Mouse (Mus musculus): ENCODE measurements at regions not wholly inside any gene's neighbourhood (a gene's known extent, or its start where the extent isn't known, plus 50 kb on each side); places are given as distances from the start of the nearest gene placed in this dataset.

- H3K9me3 ChIP-seq (ENCODE audit: control insufficient read depth, low read length), result no peaks in the 10 kb centered on the region
- no peak overlapping the region for H3K4me3 ChIP-seq (replicated peaks; ENCODE audit: low read length)
- ATAC-seq, result no peak
- no peak overlapping the region for H3K27ac ChIP-seq (ENCODE audit: low read length)
- H3K4me2 ChIP-seq (ENCODE audit: low read length), result no peak overlapping the region
- H3K4me1 ChIP-seq (replicated peaks; ENCODE audit: control insufficient read depth, insufficient read depth, low read length), result no peaks in the 10 kb centered on the region; the same call in 1 of the 2 replicates
- H3K27me3 ChIP-seq (replicated peaks; ENCODE audit: control insufficient read depth, insufficient read depth, low read length), result no peaks in the 10 kb centered on the region
- H3K9ac ChIP-seq (replicated peaks; ENCODE audit: low read depth, low read length), result no peak overlapping the region
- no peaks in the 10 kb centered on the region for H3K36me3 ChIP-seq (ENCODE audit: control insufficient read depth, insufficient read depth)
Measured at GRCm38 (mm10) chr9:71362401-71362800, 123.3 kb downstream of the Polr2m start.

- 54% methylated on average over 5 of the region's 5 CpGs for WGBS
- no peak overlapping the region for H3K4me2 ChIP-seq (ENCODE audit: low read length)
- H3K4me1 ChIP-seq (replicated peaks; ENCODE audit: control insufficient read depth, insufficient read depth, low read length), result no peaks in the 10 kb centered on the region; the same call in 1 of the 2 replicates
- no peaks in the 10 kb centered on the region for H3K27me3 ChIP-seq (replicated peaks; ENCODE audit: control insufficient read depth, insufficient read depth, low read length)
- no peak overlapping the region for H3K27ac ChIP-seq (ENCODE audit: low read length)
- no peaks in the 10 kb centered on the region for H3K36me3 ChIP-seq (ENCODE audit: control insufficient read depth, insufficient read depth)
- no peak overlapping the region for H3K4me3 ChIP-seq (replicated peaks; ENCODE audit: low read length)
- no peaks in the 10 kb centered on the region for H3K9me3 ChIP-seq (ENCODE audit: control insufficient read depth, low read length)
- H3K9ac ChIP-seq (replicated peaks; ENCODE audit: low read depth, low read length), result no peak overlapping the region
- ATAC-seq, result no peak
Measured at GRCm38 (mm10) chr9:71361961-71362360, 123.8 kb downstream of the Polr2m start.

GRCm38 (mm10) chr9:71361311-71361710 is 124.4 kb downstream of the Polr2m start:
- Histone ChIP-seq H3K4me1 (replicated peaks; ENCODE audit: control insufficient read depth, insufficient read depth, low read length) (no peaks in the 10 kb centered on the region; the same call in 1 of the 2 replicates), H3K36me3 (ENCODE audit: control insufficient read depth, insufficient read depth) (no peaks in the 10 kb centered on the region), H3K27ac (ENCODE audit: low read length) (no peak overlapping the region), H3K27me3 (replicated peaks; ENCODE audit: control insufficient read depth, insufficient read depth, low read length) (no peaks in the 10 kb centered on the region), H3K4me3 (replicated peaks; ENCODE audit: low read length) (no peak overlapping the region), H3K9me3 (ENCODE audit: control insufficient read depth, low read length) (no peaks in the 10 kb centered on the region), H3K9ac (replicated peaks; ENCODE audit: low read depth, low read length) (no peak overlapping the region), H3K4me2 (ENCODE audit: low read length) (no peak overlapping the region)
- ATAC-seq, result no peak
- WGBS, result 52% methylated on average over 2 of the region's 2 CpGs

- no peak overlapping the region for H3K9ac ChIP-seq (replicated peaks; ENCODE audit: low read depth, low read length)
- no peaks in the 10 kb centered on the region for H3K27me3 ChIP-seq (replicated peaks; ENCODE audit: control insufficient read depth, insufficient read depth, low read length)
- no peak overlapping the region for H3K4me2 ChIP-seq (ENCODE audit: low read length)
- no peaks in the 10 kb centered on the region for H3K36me3 ChIP-seq (ENCODE audit: control insufficient read depth, insufficient read depth)
- 94% methylated on average over 5 of the region's 5 CpGs for WGBS
- H3K27ac ChIP-seq (ENCODE audit: low read length), result no peak overlapping the region
- H3K9me3 ChIP-seq (ENCODE audit: control insufficient read depth, low read length), result no peaks in the 10 kb centered on the region
- ATAC-seq, result no peak
- no peaks in the 10 kb centered on the region; the same call in 1 of the 2 replicates for H3K4me1 ChIP-seq (replicated peaks; ENCODE audit: control insufficient read depth, insufficient read depth, low read length)
- H3K4me3 ChIP-seq (replicated peaks; ENCODE audit: low read length), result no peak overlapping the region
Measured at GRCm38 (mm10) chr9:71360676-71361075, 125.1 kb downstream of the Polr2m start.

GRCm38 (mm10) chr9:71358961-71359360 is 126.8 kb downstream of the Polr2m start:
- Histone ChIP-seq H3K27ac (ENCODE audit: low read length) (no peak overlapping the region), H3K4me3 (replicated peaks; ENCODE audit: low read length) (no peak overlapping the region), H3K9ac (replicated peaks; ENCODE audit: low read depth, low read length) (no peak overlapping the region), H3K36me3 (ENCODE audit: control insufficient read depth, insufficient read depth) (no peaks in the 10 kb centered on the region), H3K9me3 (ENCODE audit: control insufficient read depth, low read length) (no peaks in the 10 kb centered on the region), H3K4me2 (ENCODE audit: low read length) (no peak overlapping the region), H3K4me1 (replicated peaks; ENCODE audit: control insufficient read depth, insufficient read depth, low read length) (no peaks in the 10 kb centered on the region; the same call in 1 of the 2 replicates), H3K27me3 (replicated peaks; ENCODE audit: control insufficient read depth, insufficient read depth, low read length) (no peaks in the 10 kb centered on the region)
- no peak for ATAC-seq
- 25% methylated on average over 4 of the region's 4 CpGs for WGBS

GRCm38 (mm10) chr9:71355721-71356120 is 130.0 kb downstream of the Polr2m start:
- 36% methylated on average over 5 of the region's 5 CpGs for WGBS
- Histone ChIP-seq H3K4me1 (replicated peaks; ENCODE audit: control insufficient read depth, insufficient read depth, low read length) (no peaks in the 10 kb centered on the region), H3K4me2 (ENCODE audit: low read length) (no peak overlapping the region), H3K9ac (replicated peaks; ENCODE audit: low read depth, low read length) (no peak overlapping the region), H3K36me3 (ENCODE audit: control insufficient read depth, insufficient read depth) (no peaks in the 10 kb centered on the region), H3K27me3 (replicated peaks; ENCODE audit: control insufficient read depth, insufficient read depth, low read length) (no peaks in the 10 kb centered on the region), H3K4me3 (replicated peaks; ENCODE audit: low read length) (no peak overlapping the region), H3K9me3 (ENCODE audit: control insufficient read depth, low read length) (no peaks in the 10 kb centered on the region), H3K27ac (ENCODE audit: low read length) (no peak overlapping the region)
- ATAC-seq, result peak; percentile 50; the same call in 1 of the 2 replicates
